Mouse (Mus musculus) testis, adult 2 months (tissue): ENCODE results near the gene Dda1. TPM values are rescaled to one million over a fixed set of nuclear protein-coding genes. Genes with fewer than 3 reads are reported as not detected.
"Not testable (repeated sequence)": the region's sequence is repeated elsewhere in the genome, so short reads cannot be mapped to it uniquely, and the experiment has no call there.

Experiments used
- H3K27ac ChIP-seq: fragments of 200-500 bp; 2 replicates; pipeline ENCODE4 v1.5.1; 2012; ENCODE audit warnings: low read depth, low read length; ENCODE audit not compliant: control insufficient read depth, insufficient read depth
- H3K27me3 ChIP-seq: fragments of 200-500 bp; 2 replicates; pipeline ENCODE4 v1.6.1; 2012; ENCODE audit warnings: mild to moderate bottlenecking, low read length, moderate library complexity; ENCODE audit not compliant: control insufficient read depth, insufficient read depth
- H3K36me3 ChIP-seq: fragments of 200-500 bp; 2 replicates; pipeline ENCODE4 v1.6.1; 2012; ENCODE audit warnings: mild to moderate bottlenecking, low read length; ENCODE audit not compliant: control insufficient read depth, insufficient read depth
- H3K4me1 ChIP-seq: fragments of 200-500 bp; 2 replicates; pipeline ENCODE4 v1.6.1; 2012; ENCODE audit warnings: low read length; ENCODE audit not compliant: control insufficient read depth, insufficient read depth
- H3K4me3 ChIP-seq: fragments of 200-500 bp; 2 replicates; pipeline ENCODE4 v1.5.1; 2012; ENCODE audit warnings: low read depth, mild to moderate bottlenecking, low read length, moderate library complexity, mixed read lengths; ENCODE audit not compliant: control insufficient read depth
- CTCF ChIP-seq: fragments of 200-500 bp; IDR thresholded peaks from 2 replicates; pipeline ENCODE4 v1.5.1; 2012; ENCODE audit warnings: low read depth, mild to moderate bottlenecking, inconsistent platforms, low read length, moderate library complexity; ENCODE audit not compliant: control insufficient read depth, insufficient read depth, insufficient replicate concordance
- POLR2A ChIP-seq: fragments of 200-500 bp; IDR thresholded peaks from 2 replicates; pipeline ENCODE4 v1.6.1; 2012; ENCODE audit warnings: low read depth, mild to moderate bottlenecking, inconsistent platforms, low read length, moderate library complexity; ENCODE audit not compliant: control insufficient read depth
- polyA plus RNA-seq: library from polyadenylated mRNA; depleted of rRNA; stranded (reverse); fragments of >200 nt; gene quantifications from 2 replicates; pipeline ENCODE4 v1.2.3, GENCODE M21; 2012; rRNA removed

Gene Dda1
- 136 and 152 TPM in 2 replicates for polyA plus RNA-seq

GRCm38 (mm10) chr8:71468916-71469315 is at the start of gene Dda1:
Gene Dda1, plus strand, starts transcription at chr8:71469199.
- Histone ChIP-seq H3K27me3 (no peaks in the 10 kb centered on the region), H3K4me1 (peaks cover 18% of the 10 kb centered on the region), H3K36me3 (no peaks in the 10 kb centered on the region), H3K4me3 (peak within 1 kb of the TSS; percentile 88), H3K27ac (peak within 1 kb of the TSS; percentile 84)
- TF ChIP-seq POLR2A (peak; percentile 81), CTCF (no peak)

- H3K27me3 ChIP-seq, result no peaks in the 10 kb centered on the region
- no peaks in the 10 kb centered on the region for H3K4me1 ChIP-seq
- TF ChIP-seq CTCF, result no peak
- no peak for TF ChIP-seq POLR2A
- H3K36me3 ChIP-seq, result no peaks in the 10 kb centered on the region
- no peak overlapping the region for H3K4me3 ChIP-seq
- H3K27ac ChIP-seq, result no peak overlapping the region
Measured at GRCm38 (mm10) chr8:71422121-71422520, 46.9 kb upstream of the Dda1 start.

- H3K27ac ChIP-seq, H3K4me3 ChIP-seq, H3K4me1 ChIP-seq, H3K36me3 ChIP-seq, H3K27me3 ChIP-seq: not testable (repeated sequence)
Measured at GRCm38 (mm10) chr8:71432935-71433334, 36.1 kb upstream of the Dda1 start.

- no peak for TF ChIP-seq POLR2A
- TF ChIP-seq CTCF, result no peak
- H3K27me3 ChIP-seq, result no peaks in the 10 kb centered on the region
- H3K4me1 ChIP-seq, result peaks cover 3% of the 10 kb centered on the region
- H3K36me3 ChIP-seq, result no peaks in the 10 kb centered on the region
- H3K27ac ChIP-seq, result no peak overlapping the region
- no peak overlapping the region for H3K4me3 ChIP-seq
Measured at GRCm38 (mm10) chr8:71437041-71437440, 32.0 kb upstream of the Dda1 start.

- H3K27me3 ChIP-seq, result no peaks in the 10 kb centered on the region
- no peaks in the 10 kb centered on the region for H3K36me3 ChIP-seq
- peaks cover 6% of the 10 kb centered on the region for H3K4me1 ChIP-seq
- no peak overlapping the region for H3K27ac ChIP-seq
- no peak for TF ChIP-seq CTCF
- TF ChIP-seq POLR2A, result no peak
- H3K4me3 ChIP-seq, result no peak overlapping the region
Measured at GRCm38 (mm10) chr8:71441404-71441803, 27.6 kb upstream of the Dda1 start.

GRCm38 (mm10) chr8:71445096-71445495 is 23.9 kb upstream of the Dda1 start:
- H3K27ac ChIP-seq, result no peak overlapping the region
- no peak for TF ChIP-seq POLR2A
- TF ChIP-seq CTCF, result no peak
- H3K4me3 ChIP-seq, result no peak overlapping the region
- H3K27me3 ChIP-seq, result no peaks in the 10 kb centered on the region
- H3K36me3 ChIP-seq, result no peaks in the 10 kb centered on the region
- peaks cover 6% of the 10 kb centered on the region for H3K4me1 ChIP-seq

- H3K27me3 ChIP-seq, result no peaks in the 10 kb centered on the region
- no peak overlapping the region for H3K4me3 ChIP-seq
- TF ChIP-seq POLR2A, result no peak
- no peak for TF ChIP-seq CTCF
- H3K27ac ChIP-seq, result no peak overlapping the region
- H3K4me1 ChIP-seq, result no peaks in the 10 kb centered on the region
- no peaks in the 10 kb centered on the region for H3K36me3 ChIP-seq
Measured at GRCm38 (mm10) chr8:71451337-71451736, 17.7 kb upstream of the Dda1 start.

GRCm38 (mm10) chr8:71451777-71452176 is 17.2 kb upstream of the Dda1 start:
- Histone ChIP-seq H3K4me1 (no peaks in the 10 kb centered on the region; the same call in 1 of the 2 replicates), H3K36me3 (no peaks in the 10 kb centered on the region), H3K27me3 (no peaks in the 10 kb centered on the region), H3K27ac (no peak overlapping the region), H3K4me3 (no peak overlapping the region)
- TF ChIP-seq POLR2A (no peak), CTCF (no peak)
